Mouse (Mus musculus) urinary bladder, postnatal 10 days (tissue): ENCODE data around the gene Taf1b.

Source experiments
- DNase-seq: peaks from one replicate; pipeline ENCODE4 v3.0.0; 2022; ENCODE audit warnings: low spot score

The Taf1b gene

GRCm38 (mm10) chr12:24603266-24603665 lies 105.1 kb downstream of the Taf1b start:
- DNase-seq, result no peak

GRCm38 (mm10) chr12:24606166-24606565 lies 108.0 kb downstream of the Taf1b start:
- DNase-seq, result no peak
